Mouse (Mus musculus) adrenal gland, adult 2 months (tissue): Measurements from ENCODE around the gene R3hcc1l. TPM values are rescaled to one million over a fixed set of nuclear protein-coding genes. Genes with fewer than 3 reads are reported as not detected.

Source experiments
- DNase-seq: peaks from one replicate; pipeline ENCODE4 v3.0.0; 2021
- polyA plus RNA-seq: library from polyadenylated mRNA; depleted of rRNA; stranded (reverse); fragments of >200 nt; gene quantifications from 2 replicates; pipeline ENCODE4 v1.2.3, GENCODE M21; 2012; rRNA removed
- total RNA-seq, 2 experiments: library from RNA; stranded (reverse); gene quantifications; 2 replicates each; pipeline ENCODE4 v1.2.3; 2021

The R3hcc1l gene
- total and polyA plus RNA-seq, 3 experiments = 2.0 to 29.2 (median 22.9) TPM

- DNase-seq = no peak
These were observed 82.0 kb downstream of the R3hcc1l start for GRCm38 (mm10) chr19:42600591-42600990.

GRCm38 (mm10) chr19:42601445-42601844 is 82.9 kb downstream of the R3hcc1l start:
- DNase-seq = peak; percentile 67

- DNase-seq = no peak
These were observed 83.5 kb downstream of the R3hcc1l start for GRCm38 (mm10) chr19:42602041-42602440.

- no peak for DNase-seq
These were observed 84.0 kb downstream of the R3hcc1l start for GRCm38 (mm10) chr19:42602576-42602975.

- DNase-seq = peak; percentile 57
These were observed 89.5 kb downstream of the R3hcc1l start for GRCm38 (mm10) chr19:42608082-42608481.

GRCm38 (mm10) chr19:42609716-42610115 is 91.2 kb downstream of the R3hcc1l start:
- no peak for DNase-seq

- DNase-seq = no peak
These were observed 93.2 kb downstream of the R3hcc1l start for GRCm38 (mm10) chr19:42611746-42612145.

- DNase-seq = peak; percentile 86
These were observed 94.1 kb downstream of the R3hcc1l start, which contains the start of gene Loxl4 for GRCm38 (mm10) chr19:42612654-42613053. Gene Loxl4, minus strand, starts transcription at chr19:42612813.

- no peak for DNase-seq
These were observed 94.6 kb downstream of the R3hcc1l start for GRCm38 (mm10) chr19:42613116-42613515.

- DNase-seq = no peak
These were observed 95.2 kb downstream of the R3hcc1l start for GRCm38 (mm10) chr19:42613647-42614225.

- DNase-seq = no peak
These were observed 109.5 kb downstream of the R3hcc1l start for GRCm38 (mm10) chr19:42628068-42628467.

- DNase-seq = peak; percentile 59
These were observed 113.0 kb downstream of the R3hcc1l start for GRCm38 (mm10) chr19:42631541-42631961.

- DNase-seq = no peak
These were observed 113.7 kb downstream of the R3hcc1l start for GRCm38 (mm10) chr19:42632301-42632700.

GRCm38 (mm10) chr19:42633650-42634049 is 115.1 kb downstream of the R3hcc1l start:
- DNase-seq = no peak

- no peak for DNase-seq
These were observed 118.1 kb downstream of the R3hcc1l start for GRCm38 (mm10) chr19:42636631-42637030.

- no peak for DNase-seq
These were observed 120.3 kb downstream of the R3hcc1l start for GRCm38 (mm10) chr19:42638604-42639481.

- no peak for DNase-seq
These were observed 121.0 kb downstream of the R3hcc1l start for GRCm38 (mm10) chr19:42639544-42639943.

GRCm38 (mm10) chr19:42640211-42640610 is 121.7 kb downstream of the R3hcc1l start:
- DNase-seq = no peak

Other genes with a start within 250 kb of the R3hcc1l start
- under 1 TPM; 0.23 to 0.73 TPM for gene Crtac1, start 87.0 kb upstream of the R3hcc1l start, total RNA-seq
- 0.43 and 0.60 TPM in 2 replicates for gene Crtac1, start 87.0 kb upstream of the R3hcc1l start, polyA plus RNA-seq
- 1 to 10 TPM; 2.2 to 8.6 TPM for gene Loxl4, start 94.1 kb downstream of the R3hcc1l start, total RNA-seq
- gene Loxl4, start 94.1 kb downstream of the R3hcc1l start, polyA plus RNA-seq = 0.90 and 0.95 TPM in 2 replicates
- gene Pyroxd2, start 234.0 kb downstream of the R3hcc1l start, total RNA-seq = 10 to 100 TPM; 26.5 to 32.0 TPM
- gene Pyroxd2, start 234.0 kb downstream of the R3hcc1l start, polyA plus RNA-seq = 40.8 and 49.4 TPM in 2 replicates